In genomic region chr11:57671797-57672196, GRCm38 (mm10) we compare ENCODE assay signal across 16 mouse cellular contexts. TPM values are rescaled to one million over a fixed set of nuclear protein-coding genes. Genes with fewer than 3 reads are reported as not detected.
DNase-seq lines count a peak whose midpoint lies in the region; ATAC-seq lines count a peak whose summit lies in the region.
"Had no signal": no experiment of that assay in that cellular context is flagged by ENCODE, and none has a peak within 500 bp of the region (broad histone marks: within the 10 kb centered on the region; RNA-seq: fewer than 3 reads in every experiment).

No protein-coding gene starts in this region.

- no peak overlapping the region for H3K9ac ChIP-seq in hindbrain, embryonic 14.5 days
- H3K9ac ChIP-seq: embryonic facial prominence, embryonic 15.5 days; hindbrain, embryonic 12.5 days; neural tube, embryonic 12.5 days had no signal

- 52% methylated on average over 10 of the region's 10 CpGs for WGBS in hindbrain, embryonic 10.5 days
- WGBS in hindbrain, embryonic 14.5 days: 58% methylated on average over 10 of the region's 10 CpGs
- WGBS in limb, embryonic 10.5 days: 36% methylated on average over 10 of the region's 10 CpGs

- H3K27ac ChIP-seq in hindbrain, embryonic 10.5 days: peak overlapping the region; percentile 64
- no peak overlapping the region for H3K27ac ChIP-seq in hindbrain, embryonic 14.5 days
- 0 out of 2 replicates have a peak overlapping the region, but pooled peaks have one; percentile 11 for H3K27ac ChIP-seq in limb, embryonic 10.5 days
- H3K27ac ChIP-seq: embryonic facial prominence, embryonic 15.5 days; hindbrain, embryonic 12.5 days; neural tube, embryonic 12.5 days had no signal

- H3K36me3 ChIP-seq in hindbrain, embryonic 10.5 days: no peaks in the 10 kb centered on the region
- H3K36me3 ChIP-seq in hindbrain, embryonic 14.5 days (replicated peaks; ENCODE audit: control insufficient read depth, insufficient read depth): no peaks in the 10 kb centered on the region
- no peaks in the 10 kb centered on the region for H3K36me3 ChIP-seq in limb, embryonic 10.5 days
- H3K36me3 ChIP-seq: embryonic facial prominence, embryonic 15.5 days; hindbrain, embryonic 12.5 days; neural tube, embryonic 12.5 days had no signal

- no peaks in the 10 kb centered on the region for H3K27me3 ChIP-seq in hindbrain, embryonic 10.5 days (ENCODE audit: insufficient read depth, poor library complexity, severe bottlenecking)
- H3K27me3 ChIP-seq in hindbrain, embryonic 14.5 days (ENCODE audit: control insufficient read depth, insufficient read depth, low read length): no peaks in the 10 kb centered on the region
- peaks cover 9% of the 10 kb centered on the region; the same call in 1 of the 2 replicates for H3K27me3 ChIP-seq in limb, embryonic 10.5 days (ENCODE audit: low read depth, poor library complexity, severe bottlenecking)
- H3K27me3 ChIP-seq: embryonic facial prominence, embryonic 15.5 days; hindbrain, embryonic 12.5 days; neural tube, embryonic 12.5 days had no signal

- no peak for ATAC-seq in hindbrain, embryonic 14.5 days (ENCODE audit: low FRiP score)
- ATAC-seq: CD4-positive, CD25-positive, alpha-beta regulatory T cell, adult 4 months; forebrain, embryonic 14.5 days had no signal

- no peak for DNase-seq in hindbrain, embryonic 10.5 days (ENCODE audit: low spot score)
- DNase-seq in hindbrain, embryonic 14.5 days (ENCODE audit: low spot score): no peak
- peak; percentile 60 for DNase-seq in lung, postnatal 10 days
- no peak for DNase-seq in lung, postnatal 36 days
- no peak for DNase-seq in limb, embryonic 10.5 days (ENCODE audit: low spot score)
- peak; percentile 82 for DNase-seq in yolk sac, embryonic 10.5 days (ENCODE audit: low spot score)
- DNase-seq in ovary, postnatal 14 days (ENCODE audit: low spot score): no peak
- DNase-seq: adrenal gland, postnatal 36 days; cerebellum, postnatal 14 days; layer of hippocampus, postnatal 36 days; left cerebral cortex, postnatal 4 days had no signal

- no peak overlapping the region for H3K4me3 ChIP-seq in hindbrain, embryonic 10.5 days
- H3K4me3 ChIP-seq in hindbrain, embryonic 14.5 days (replicated peaks; ENCODE audit: low read length): no peak overlapping the region
- H3K4me3 ChIP-seq in limb, embryonic 10.5 days: no peak overlapping the region
- H3K4me3 ChIP-seq: embryonic facial prominence, embryonic 15.5 days; hindbrain, embryonic 12.5 days; neural tube, embryonic 12.5 days had no signal

- H3K4me1 ChIP-seq in hindbrain, embryonic 10.5 days (replicated peaks): peaks cover 37% of the 10 kb centered on the region
- no peaks in the 10 kb centered on the region for H3K4me1 ChIP-seq in hindbrain, embryonic 14.5 days (replicated peaks; ENCODE audit: control insufficient read depth, insufficient read depth, low read length)
- H3K4me1 ChIP-seq in limb, embryonic 10.5 days: peaks cover 62% of the 10 kb centered on the region

- no peak overlapping the region for H3K4me2 ChIP-seq in hindbrain, embryonic 14.5 days (replicated peaks)
- H3K4me2 ChIP-seq: embryonic facial prominence, embryonic 15.5 days; hindbrain, embryonic 12.5 days; neural tube, embryonic 12.5 days had no signal

- no peaks in the 10 kb centered on the region for H3K9me3 ChIP-seq in hindbrain, embryonic 10.5 days
- no peaks in the 10 kb centered on the region for H3K9me3 ChIP-seq in hindbrain, embryonic 14.5 days (ENCODE audit: control insufficient read depth, low read length)
- no peaks in the 10 kb centered on the region for H3K9me3 ChIP-seq in limb, embryonic 10.5 days (replicated peaks)
- H3K9me3 ChIP-seq: embryonic facial prominence, embryonic 15.5 days; hindbrain, embryonic 12.5 days; neural tube, embryonic 12.5 days had no signal

RNA-seq across cellular contexts. Expression of gene Galnt10, which starts 26.6 kb away (rescaled TPM):
- polyA plus RNA-seq in hindbrain, embryonic 10.5 days (2016; fragmentation: Nextera tagmentation; extraction: Ambion mirVana): 21.2 and 22.7 TPM in 2 replicates
- polyA plus RNA-seq in hindbrain, embryonic 14.5 days (2014; fragmentation: Nextera tagmentation; extraction: Ambion mirVana): 8.8 and 9.8 TPM in 2 replicates
- polyA plus RNA-seq in limb, embryonic 10.5 days (2016; fragmentation: Nextera tagmentation; extraction: Ambion mirVana): 20.3 and 22.3 TPM in 2 replicates

Comparison
In these comparisons a context has a peak if more than half of its experiments do, and no peak if none do; other contexts are left out.
1. DNase-seq: peak in lung, postnatal 10 days (single experiment) and yolk sac, embryonic 10.5 days (single experiment); none in hindbrain, embryonic 10.5 days (single experiment), hindbrain, embryonic 14.5 days (single experiment), lung, postnatal 36 days (single experiment), limb, embryonic 10.5 days (single experiment) and ovary, postnatal 14 days (single experiment).